Mouse (Mus musculus): ENCODE data around the gene Ep400. TPM values are rescaled to one million over a fixed set of nuclear protein-coding genes. Genes with fewer than 3 reads are reported as not detected.

Ep400 gene
- total RNA-seq, 2 experiments from 2014 or later: 41.0 to 115 TPM

Other genes starting within 250 kb of the Ep400 start
- 0.39 TPM in 1 of 2 replicates, not detected in the other for gene Galnt9, start 226.4 kb downstream of the Ep400 start, total RNA-seq (2015)
- 0.12 TPM in 1 of 2 replicates, not detected in the other for gene Galnt9, start 226.4 kb downstream of the Ep400 start, total RNA-seq (2017)
- gene Noc4l, start 117.3 kb downstream of the Ep400 start, total RNA-seq (2015): 33.4 and 34.3 TPM in 2 replicates
- gene Noc4l, start 117.3 kb downstream of the Ep400 start, total RNA-seq (2017): 39.2 and 39.3 TPM in 2 replicates
- 15.9 and 19.0 TPM in 2 replicates for gene Ddx51, start 117.3 kb downstream of the Ep400 start, total RNA-seq (2015)
- gene Ddx51, start 117.3 kb downstream of the Ep400 start, total RNA-seq (2017): 8.3 and 9.5 TPM in 2 replicates
- 20.1 and 22.3 TPM in 2 replicates for gene Pus1, start 9.9 kb upstream of the Ep400 start, total RNA-seq (2015)
- 60.3 and 68.1 TPM in 2 replicates for gene Pus1, start 9.9 kb upstream of the Ep400 start, total RNA-seq (2017)
- gene Ulk1, start 39.4 kb upstream of the Ep400 start, total RNA-seq (2015): 13.7 and 16.4 TPM in 2 replicates
- gene Ulk1, start 39.4 kb upstream of the Ep400 start, total RNA-seq (2017): 4.1 and 5.9 TPM in 2 replicates
- 53.7 and 69.4 TPM in 2 replicates for gene Hscb, start 69.1 kb upstream of the Ep400 start, total RNA-seq (2015)
- 61.3 and 76.2 TPM in 2 replicates for gene Hscb, start 69.1 kb upstream of the Ep400 start, total RNA-seq (2017)
- gene Chek2, start 69.3 kb upstream of the Ep400 start, total RNA-seq (2015): 29.8 and 30.4 TPM in 2 replicates
- 27.4 and 32.9 TPM in 2 replicates for gene Chek2, start 69.3 kb upstream of the Ep400 start, total RNA-seq (2017)
- 1.2 and 2.0 TPM in 2 replicates for gene Ttc28, start 109.1 kb upstream of the Ep400 start, total RNA-seq (2015)
- gene Ttc28, start 109.1 kb upstream of the Ep400 start, total RNA-seq (2017): 0.50 and 1.9 TPM in 2 replicates

All from megakaryocyte progenitor cell, adult 5-6 weeks (primary cell).